ENCODE assay signal across 8 mouse cellular contexts in genomic region chr4:142248426-142248825, GRCm38 (mm10). TPM values are rescaled to one million over a fixed set of nuclear protein-coding genes. Genes with fewer than 3 reads are reported as not detected.
DNase-seq lines count a peak whose midpoint lies in the region; ATAC-seq and TF ChIP-seq lines count a peak whose summit lies in the region.
"Had no signal": no experiment of that assay in that cellular context is flagged by ENCODE, and none has a peak within 500 bp of the region (broad histone marks: within the 10 kb centered on the region; RNA-seq: fewer than 3 reads in every experiment).

No protein-coding gene starts in this region.

- peak; percentile 49; the same call in 1 of the 2 replicates for ATAC-seq in cerebellum, adult (ENCODE audit: insufficient number of reproducible peaks, low FRiP score, low TSS enrichment)
- ATAC-seq in frontal cortex, adult (ENCODE audit: low TSS enrichment): peak; percentile 38; the same call in 1 of the 2 replicates
- 0 out of 2 replicates have a peak, but pooled peaks have one; percentile 17 for ATAC-seq in hindbrain, embryonic 15.5 days (ENCODE audit: low FRiP score, low read depth)
- peak; percentile 49 for ATAC-seq in midbrain, embryonic 13.5 days

- H3K9ac ChIP-seq in hindbrain, embryonic 15.5 days: no peak overlapping the region
- H3K9ac ChIP-seq in midbrain, embryonic 13.5 days (replicated peaks): no peak overlapping the region
- H3K9ac ChIP-seq: limb, embryonic 12.5 days had no signal

- no peaks in the 10 kb centered on the region for H3K27me3 ChIP-seq in hindbrain, embryonic 15.5 days
- no peaks in the 10 kb centered on the region for H3K27me3 ChIP-seq in midbrain, embryonic 13.5 days
- no peaks in the 10 kb centered on the region for H3K27me3 ChIP-seq in spleen, adult 2 months (ENCODE audit: control insufficient read depth, insufficient read depth, low read length)
- H3K27me3 ChIP-seq: limb, embryonic 12.5 days had no signal

- no peak overlapping the region for H3K4me3 ChIP-seq in hindbrain, embryonic 15.5 days
- no peak overlapping the region for H3K4me3 ChIP-seq in midbrain, embryonic 13.5 days (replicated peaks)
- no peak overlapping the region for H3K4me3 ChIP-seq in spleen, adult 2 months (ENCODE audit: extremely low read depth, insufficient read depth, insufficient read length)
- H3K4me3 ChIP-seq: limb, embryonic 12.5 days had no signal

- H3K36me3 ChIP-seq in hindbrain, embryonic 15.5 days: no peaks in the 10 kb centered on the region
- no peaks in the 10 kb centered on the region for H3K36me3 ChIP-seq in midbrain, embryonic 13.5 days
- H3K36me3 ChIP-seq in spleen, adult 2 months (ENCODE audit: control insufficient read depth, insufficient read depth, low read length): no peaks in the 10 kb centered on the region
- H3K36me3 ChIP-seq: limb, embryonic 12.5 days had no signal

- peak; percentile 76; the same call in 1 of the 2 replicates for TF ChIP-seq CTCF in spleen, adult 2 months (IDR thresholded peaks at IDR 0.05; ENCODE audit: extremely low read depth, insufficient read depth, insufficient read length, insufficient replicate concordance)

- H3K4me1 ChIP-seq in hindbrain, embryonic 15.5 days (replicated peaks): peaks cover 7% of the 10 kb centered on the region
- H3K4me1 ChIP-seq in midbrain, embryonic 13.5 days (replicated peaks): peaks cover 31% of the 10 kb centered on the region
- no peaks in the 10 kb centered on the region for H3K4me1 ChIP-seq in spleen, adult 2 months (ENCODE audit: control insufficient read depth, insufficient read depth, insufficient read length)

- H3K4me2 ChIP-seq in hindbrain, embryonic 15.5 days: no peak overlapping the region
- no peak overlapping the region for H3K4me2 ChIP-seq in midbrain, embryonic 13.5 days (replicated peaks)
- H3K4me2 ChIP-seq: limb, embryonic 12.5 days had no signal

- WGBS in hindbrain, embryonic 15.5 days: 6% methylated on average over 5 of the region's 5 CpGs
- WGBS in midbrain, embryonic 13.5 days: 3% methylated on average over 5 of the region's 5 CpGs
- 20% methylated on average over 5 of the region's 5 CpGs for WGBS in spleen, adult 2 months

- no peaks in the 10 kb centered on the region for H3K9me3 ChIP-seq in hindbrain, embryonic 15.5 days
- H3K9me3 ChIP-seq in midbrain, embryonic 13.5 days: no peaks in the 10 kb centered on the region
- H3K9me3 ChIP-seq: limb, embryonic 12.5 days had no signal

- no peak for TF ChIP-seq POLR2A in spleen, adult 2 months (IDR thresholded peaks at IDR 0.05; ENCODE audit: low read depth, low read length)

- intact Hi-C loops in left cerebral cortex, postnatal 36 days (cut with DNase I): loop anchor here (2.0 to 10.0 kb wide), 2 partner anchors 96 to 636 kb away; no protein-coding TSS in a partner anchor

- DNase-seq in ZHBTc4 (ENCODE audit: low read depth, low spot score): peak; percentile 89
- peak; percentile 67 to 71 for DNase-seq in left cerebral cortex, postnatal 36 days (ENCODE audit: low spot score in 2 of 2)
- DNase-seq in spleen, adult 2 months (ENCODE audit: low read depth in 1 of 2, low spot score in 2 of 2): peak; percentile 4 to 47

- no peak overlapping the region for H3K27ac ChIP-seq in hindbrain, embryonic 15.5 days (replicated peaks)
- H3K27ac ChIP-seq in midbrain, embryonic 13.5 days: no peak overlapping the region
- H3K27ac ChIP-seq in spleen, adult 2 months (ENCODE audit: insufficient read depth, low read length): no peak overlapping the region
- H3K27ac ChIP-seq: limb, embryonic 12.5 days had no signal

RNA-seq across cellular contexts. Expression of gene Kazn, which starts 9.2 kb away (rescaled TPM):
- 27.8 and 29.7 TPM in 2 replicates for polyA plus RNA-seq in hindbrain, embryonic 15.5 days (2015; fragmentation: Nextera tagmentation; extraction: Ambion mirVana)
- 100 to 1,000 TPM in 1 of 2 experiments, 10 to 100 TPM in 1; 80.6 to 112 TPM for total RNA-seq in left cerebral cortex, postnatal 36 days (2021)
- 18.7 and 23.5 TPM in 2 replicates for polyA plus RNA-seq in midbrain, embryonic 13.5 days (2015; fragmentation: Nextera tagmentation; extraction: Ambion mirVana)
- polyA plus RNA-seq in spleen, adult 2 months (2012; rRNA removed): 13.2 and 18.5 TPM in 2 replicates

Comparison
In these comparisons a context has a peak if more than half of its experiments do, and no peak if none do; other contexts are left out.
1. DNase-seq: peak in every context shown above with its lines; median percentile 89 in ZHBTc4; 69 in left cerebral cortex, postnatal 36 days; 26 in spleen, adult 2 months.